Mouse (Mus musculus): ENCODE measurements around the gene Susd1.

GRCm38 (mm10) chr4:59290972-59291576, 147.4 kb downstream of the Susd1 start:
- TF ChIP-seq CTCF (IDR thresholded peaks at IDR 0.05; ENCODE audit: extremely low read depth, insufficient read length, insufficient replicate concordance, low read depth, low read length) (no peak), POLR2A (IDR thresholded peaks at IDR 0.05; ENCODE audit: low read depth, low read length) (no peak)

Measured in small intestine, adult 2 months (tissue).